Mouse (Mus musculus): ENCODE data around the gene Rbm8a. TPM values are rescaled to one million over a fixed set of nuclear protein-coding genes. Genes with fewer than 3 reads are reported as not detected.
A peak's percentile ranks its signal among the peaks of the same experiment; 100 is the strongest.
"Not testable (repeated sequence)": the region's sequence is repeated elsewhere in the genome, so short reads cannot be mapped to it uniquely, and the experiment has no call there.

Rbm8a gene
- total RNA-seq, 1 experiment from 2014 or later: 72.9 TPM

DNA sequence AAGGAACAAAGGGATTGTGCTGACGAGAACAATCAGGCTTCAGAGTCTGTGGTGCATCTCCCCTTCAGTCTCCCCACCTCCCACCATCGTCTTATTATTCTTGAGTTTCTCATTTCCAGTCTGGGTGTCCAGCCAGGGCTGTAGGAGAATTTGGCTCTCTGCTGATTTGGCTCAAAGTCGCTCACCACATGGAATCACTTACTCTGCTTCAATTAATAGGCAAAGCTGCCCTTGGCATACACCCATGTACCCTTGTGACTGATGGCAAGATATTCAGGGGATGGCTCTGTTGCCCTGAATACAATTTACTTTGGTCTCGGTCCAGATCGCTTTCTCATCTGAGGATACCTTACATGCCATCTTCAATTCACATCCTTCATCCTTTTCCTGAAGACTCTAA, 26.4 kb upstream of the Rbm8a start:
- DNase-seq: no peak

DNA sequence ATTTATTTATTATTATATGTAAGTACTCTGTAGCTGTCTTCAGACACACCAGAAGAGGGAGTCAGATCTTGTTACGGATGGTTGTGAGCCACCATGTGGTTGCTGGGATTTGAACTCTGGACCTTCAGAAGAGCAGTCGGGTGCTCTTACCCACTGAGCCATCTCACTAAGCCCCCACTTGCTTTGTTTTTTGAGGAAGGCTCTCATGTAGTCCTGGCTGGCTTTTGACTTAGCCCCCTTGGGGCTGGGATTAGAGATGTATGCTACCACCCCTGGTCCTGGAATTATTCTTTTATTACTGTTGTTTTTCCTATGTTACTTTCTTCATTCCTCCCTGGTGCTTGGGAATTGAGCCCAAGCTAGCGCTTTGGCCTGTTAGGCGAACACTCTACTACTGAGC, 23.7 kb upstream of the Rbm8a start:
- DNase-seq: not testable (repeated sequence)

GRCm38 (mm10) chr3:96606618-96607017, 23.1 kb upstream of the Rbm8a start:
- no peak for DNase-seq

- no peak for DNase-seq
Measured at GRCm38 (mm10) chr3:96617941-96618340, 11.8 kb upstream of the Rbm8a start.

GRCm38 (mm10) chr3:96623201-96623600, 6.5 kb upstream of the Rbm8a start:
- DNase-seq: no peak

- no peak for DNase-seq
Measured at GRCm38 (mm10) chr3:96632058-96632457, 2.3 kb downstream of the Rbm8a start.

DNA sequence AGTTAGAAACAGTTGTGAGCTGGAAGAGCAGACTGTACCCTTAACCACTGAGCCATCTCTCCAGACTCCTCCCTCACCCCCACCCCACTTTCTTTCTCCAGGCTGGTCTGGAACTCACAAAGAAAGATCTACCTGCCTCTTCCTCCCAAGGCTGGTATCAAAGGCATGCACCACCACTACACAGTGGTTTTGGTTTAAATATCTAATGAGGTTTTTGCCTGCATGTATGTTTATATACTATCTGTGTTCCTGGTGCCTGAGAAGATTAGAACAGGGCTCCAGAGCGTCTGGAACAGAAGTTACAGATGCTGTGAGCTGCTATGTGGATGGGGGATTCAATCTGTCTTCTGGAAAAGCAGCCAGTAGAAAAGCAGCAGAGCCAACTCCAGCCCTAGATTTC, 4.3 kb downstream of the Rbm8a start:
- DNase-seq: no peak

GRCm38 (mm10) chr3:96634928-96635879, 5.5 kb downstream of the Rbm8a start, which contains the start of the genes Pex11b and Gm42957:
TSS of gene Pex11b (plus strand) at chr3:96635376.
TSS of gene Gm42957 (plus strand) at chr3:96635474.
- peak; percentile 91 for DNase-seq

GRCm38 (mm10) chr3:96635906-96636305, 6.2 kb downstream of the Rbm8a start:
- DNase-seq: no peak

- no peak for DNase-seq
Measured at GRCm38 (mm10) chr3:96636448-96636847, 6.7 kb downstream of the Rbm8a start.

GRCm38 (mm10) chr3:96639219-96639618, 9.5 kb downstream of the Rbm8a start:
- peak; percentile 69 for DNase-seq

DNA sequence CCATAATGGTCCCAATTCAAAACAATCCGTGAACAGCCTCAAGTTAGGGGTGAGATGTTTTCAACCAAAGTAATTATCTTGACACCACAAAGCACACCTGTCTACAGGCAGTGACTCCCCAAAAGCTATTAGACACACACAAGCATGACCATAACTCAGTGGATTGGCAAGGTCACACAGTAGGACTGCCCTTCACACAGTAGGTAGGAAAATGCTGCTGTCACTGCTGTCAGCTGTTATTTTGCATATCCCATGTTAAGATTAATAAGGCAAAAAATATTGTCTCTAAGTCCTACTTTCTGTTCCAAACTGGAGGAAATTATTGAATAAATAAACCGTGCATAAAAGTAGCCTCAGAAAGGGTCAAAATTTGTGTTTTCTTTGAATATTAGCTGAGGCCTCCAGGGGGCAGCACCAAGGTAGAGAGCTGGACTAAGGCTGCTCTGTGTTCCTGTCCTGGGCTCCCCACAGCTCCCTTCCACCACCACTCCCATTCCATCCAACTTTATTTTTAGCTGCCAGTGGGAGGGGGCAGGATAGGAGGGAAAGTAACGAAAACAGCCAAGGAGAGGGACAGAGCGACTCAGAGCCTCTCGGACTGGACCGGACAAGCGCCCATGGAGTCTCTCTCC, 15.4 kb downstream of the Rbm8a start, which contains the start of gene Itga10:
TSS of gene Itga10 (plus strand) at position 567 of the 632 bp plus-strand sequence.
- DNase-seq: peak; percentile 30

DNA sequence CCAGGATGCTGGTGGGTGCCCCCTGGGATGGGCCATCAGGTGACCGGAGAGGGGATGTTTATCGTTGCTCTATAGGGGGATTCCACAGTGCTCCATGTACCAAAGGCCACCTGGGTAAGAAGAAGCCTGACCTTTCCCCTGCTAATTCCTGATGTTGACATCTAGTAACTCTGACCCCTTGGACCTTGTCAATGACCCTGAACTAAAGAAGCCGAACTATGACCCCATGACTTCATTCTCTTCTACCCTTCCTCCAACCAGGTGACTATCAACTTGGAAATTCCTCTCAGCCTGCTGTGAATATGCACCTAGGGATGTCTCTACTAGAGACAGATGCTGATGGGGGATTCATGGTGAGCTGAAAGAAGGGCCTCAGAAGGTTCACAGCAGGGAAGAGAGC, 17.6 kb downstream of the Rbm8a start:
- no peak for DNase-seq

- no peak for DNase-seq
Measured at GRCm38 (mm10) chr3:96660901-96661300, 31.2 kb downstream of the Rbm8a start.

- no peak for DNase-seq
Measured at GRCm38 (mm10) chr3:96662731-96663316, 33.1 kb downstream of the Rbm8a start.

DNA sequence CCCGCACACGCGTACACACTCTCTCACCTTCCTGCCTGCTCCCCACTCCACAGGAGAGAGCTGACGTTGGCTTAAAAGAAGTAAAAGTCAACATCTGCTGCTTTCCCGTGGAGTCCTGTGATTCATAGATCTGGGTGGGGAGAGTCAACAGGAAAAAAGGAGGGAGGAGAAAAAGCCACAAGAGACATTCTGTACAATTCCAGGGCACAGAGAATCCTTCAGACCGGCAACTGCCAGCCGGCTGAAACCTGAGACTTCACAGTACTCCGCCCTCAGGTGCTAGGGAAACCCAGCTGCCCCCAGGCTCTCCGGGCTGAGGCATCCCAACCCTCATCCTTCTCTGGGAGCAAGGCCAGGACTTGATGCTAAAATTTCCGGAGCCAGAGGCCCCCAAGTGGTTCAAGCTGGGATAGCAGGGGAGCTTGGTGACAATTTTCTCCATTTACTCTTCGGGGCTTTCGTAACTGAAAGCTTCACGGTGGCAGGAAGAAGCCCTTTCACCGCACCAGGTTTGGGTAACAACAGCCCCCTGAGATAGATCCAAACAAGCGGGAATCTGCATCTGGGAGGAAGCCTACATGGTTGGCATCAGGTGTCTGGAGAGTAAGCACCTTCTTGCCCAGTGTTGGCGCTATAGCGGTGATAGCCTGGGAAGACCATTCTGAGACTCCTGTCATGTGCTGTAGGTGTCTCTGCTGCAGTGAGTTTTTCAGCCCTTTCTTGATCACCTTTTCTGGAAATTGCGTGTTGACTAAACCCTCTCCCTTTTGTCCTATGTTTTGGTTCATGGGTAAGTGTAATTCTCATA, 33.9 kb downstream of the Rbm8a start:
- peak; percentile 74 for DNase-seq

DNA sequence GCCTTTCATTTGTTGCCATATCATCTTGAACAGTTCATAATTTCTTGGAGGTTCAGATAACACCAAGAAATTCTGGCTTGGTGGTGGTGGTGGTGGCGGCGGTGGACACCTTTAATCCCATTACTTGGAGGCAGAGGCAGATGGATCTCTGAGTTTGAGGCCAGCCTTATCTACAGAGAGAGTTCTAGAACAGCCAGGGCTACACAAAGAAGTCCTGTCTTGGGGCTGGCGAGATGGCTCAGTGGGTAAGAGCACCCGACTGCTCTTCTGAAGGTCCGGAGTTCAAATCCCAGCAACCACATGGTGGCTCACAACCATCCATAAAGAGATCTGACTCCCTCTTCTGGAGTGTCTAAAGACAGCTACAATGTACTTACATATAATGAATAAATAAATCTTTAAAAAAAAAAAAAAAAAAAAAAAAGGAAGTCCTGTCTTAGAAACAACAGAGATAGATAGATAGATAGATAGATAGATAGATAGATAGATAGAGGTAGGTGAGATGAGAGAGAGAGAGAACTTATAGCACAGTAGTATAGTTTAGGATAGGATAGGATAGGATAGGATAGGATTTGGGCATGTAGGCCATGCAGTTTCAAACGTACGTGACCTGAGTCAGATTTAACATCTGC, 36.1 kb downstream of the Rbm8a start:
- DNase-seq: not testable (repeated sequence)

DNA sequence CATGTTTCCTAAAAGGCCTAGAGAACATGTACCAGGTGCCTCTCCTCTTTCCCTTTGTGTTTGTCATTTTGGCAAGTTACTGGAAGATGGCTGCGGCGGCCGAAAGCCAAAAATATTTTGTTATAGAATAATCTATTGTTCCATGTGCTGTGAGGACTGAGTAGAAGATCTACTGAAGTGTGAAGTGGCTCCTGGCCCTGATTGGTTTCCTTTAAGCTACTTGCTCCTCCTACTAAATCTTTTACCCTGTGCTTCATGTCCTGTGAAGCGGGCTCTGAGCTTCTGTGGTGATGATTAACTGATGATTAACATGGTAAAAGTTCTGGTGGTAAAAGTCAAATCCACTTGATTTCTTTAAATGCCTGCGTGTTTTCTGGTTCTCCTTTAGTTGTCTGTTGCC, 37.2 kb downstream of the Rbm8a start:
- no peak for DNase-seq

DNA sequence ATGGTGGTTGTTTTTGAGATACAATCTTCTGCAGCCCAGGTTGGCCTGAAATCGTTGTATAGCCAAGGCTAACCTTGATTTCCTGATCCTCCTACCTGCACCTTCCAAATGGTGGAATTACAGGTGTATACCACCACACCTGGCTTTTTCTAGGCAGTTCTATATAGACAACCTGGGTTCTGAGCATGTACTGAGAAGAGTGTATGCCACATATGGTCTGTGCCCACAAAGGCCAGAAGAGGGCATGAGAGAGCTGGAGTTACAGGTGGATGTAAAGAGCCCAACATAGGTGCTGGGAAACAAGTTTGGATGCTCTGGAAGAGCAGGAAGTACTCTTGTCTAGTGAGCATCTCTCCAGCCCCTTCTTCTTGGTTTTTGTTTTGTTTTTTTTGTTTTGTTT, 37.6 kb downstream of the Rbm8a start:
- peak; percentile 32 for DNase-seq

DNA sequence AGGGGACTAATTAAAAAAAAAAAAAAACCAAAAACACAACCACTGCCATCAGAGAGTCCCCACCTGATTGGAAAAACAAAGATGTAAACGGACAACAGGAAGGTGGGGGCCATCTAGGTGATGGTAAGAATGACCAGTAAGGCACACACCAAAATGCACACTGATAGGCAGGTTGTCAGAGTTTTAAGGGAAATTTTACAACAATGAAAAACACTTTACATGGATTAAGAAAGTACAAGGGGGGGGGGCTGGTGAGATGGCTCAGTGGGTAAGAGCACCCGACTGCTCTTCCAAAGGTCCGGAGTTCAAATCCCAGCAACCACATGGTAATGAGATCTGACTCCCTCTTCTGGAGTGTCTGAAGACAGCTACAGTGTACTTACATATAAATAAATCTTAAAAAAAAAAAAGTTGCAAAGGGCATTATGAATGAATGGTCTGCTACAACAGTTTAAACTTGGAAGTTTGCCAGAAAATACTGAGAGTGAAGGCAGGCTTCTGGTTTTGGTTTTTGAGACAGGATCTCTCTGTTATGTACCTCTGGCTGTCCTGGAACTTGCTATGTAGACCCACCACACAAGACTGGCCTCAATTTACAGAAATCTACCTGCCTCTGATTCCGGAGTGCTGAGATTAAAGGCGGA, 38.8 kb downstream of the Rbm8a start:
- no peak for DNase-seq
